Mouse (Mus musculus) embryonic facial prominence, embryonic 15.5 days (tissue): ENCODE measurements around the gene Ppih. TPM values are rescaled to one million over a fixed set of nuclear protein-coding genes. Genes with fewer than 3 reads are reported as not detected.

Experiments used
- ATAC-seq: fragments of 200-750 bp; cut with Nextera tagmentation; 2 replicates; pipeline ENCODE4 v1.8.0; 2017; ENCODE audit warnings: low read depth, moderate TSS enrichment; ENCODE audit not compliant: insufficient number of reproducible peaks, low FRiP score, low TSS enrichment
- H3K27ac ChIP-seq: fragments of 300-500 bp; sonication (generic); replicated peaks from 2 replicates; pipeline ENCODE4 v1.5.1; 2015; ENCODE audit warnings: mild to moderate bottlenecking, inconsistent platforms
- H3K27me3 ChIP-seq: fragments of 300-500 bp; sonication (generic); 2 replicates; pipeline ENCODE4 v1.6.1; 2015; ENCODE audit warnings: inconsistent platforms
- H3K36me3 ChIP-seq: fragments of 300-500 bp; sonication (generic); 2 replicates; pipeline ENCODE4 v1.6.1; 2015; ENCODE audit warnings: mild to moderate bottlenecking, inconsistent platforms
- H3K4me1 ChIP-seq: fragments of 300-500 bp; sonication (generic); 2 replicates; pipeline ENCODE4 v1.6.1; 2015; ENCODE audit warnings: inconsistent platforms
- H3K4me2 ChIP-seq: fragments of 300-500 bp; sonication (generic); replicated peaks from 2 replicates; pipeline ENCODE4 v1.6.1; 2015; ENCODE audit warnings: mild to moderate bottlenecking, inconsistent platforms
- H3K4me3 ChIP-seq: fragments of 300-500 bp; sonication (generic); replicated peaks from 2 replicates; pipeline ENCODE4 v1.5.1; 2015; ENCODE audit warnings: mild to moderate bottlenecking, inconsistent platforms
- H3K9ac ChIP-seq: fragments of 300-500 bp; sonication (generic); 2 replicates; pipeline ENCODE4 v1.6.1; 2015; ENCODE audit warnings: inconsistent platforms
- H3K9me3 ChIP-seq: fragments of 300-500 bp; sonication (generic); replicated peaks from 2 replicates; pipeline ENCODE4 v1.6.1; 2016; ENCODE audit warnings: inconsistent platforms
- WGBS: fragments of 180-500 bp; shearing (Covaris S2); methylation state at CpG from one replicate; pipeline ENCODE4 v1.1.7; 2015; 5-methylcytosine and 5-hydroxymethylcytosine counted together
- polyA plus RNA-seq: library from polyadenylated mRNA; unstranded; fragments of >200 nt; fragmentation: Nextera tagmentation; extraction: Ambion mirVana; gene quantifications from 2 replicates; pipeline ENCODE4 v1.2.1, GENCODE M21; 2015

The Ppih gene
- polyA plus RNA-seq, 1 experiment from 2014 or later = 84.3 TPM

DNA sequence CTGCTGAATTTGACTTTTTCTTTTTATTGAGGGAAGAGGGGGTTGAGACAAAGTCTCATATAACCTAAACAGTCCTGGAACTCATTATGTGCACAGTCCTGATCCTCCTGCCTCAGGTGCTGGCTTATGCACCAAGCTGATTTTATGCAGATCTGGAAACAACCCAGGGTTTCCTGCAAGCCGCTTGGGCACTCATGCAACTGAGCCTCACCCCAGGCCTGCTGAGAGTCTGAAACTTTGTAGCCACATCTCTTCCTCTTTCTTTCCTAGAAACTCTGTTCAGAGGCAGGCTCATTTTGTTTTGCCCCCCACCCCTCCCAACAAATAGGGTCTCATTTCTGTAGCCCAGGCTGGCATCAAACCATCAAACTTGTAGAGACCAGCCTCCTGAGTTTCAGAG lies 6.6 kb downstream of the Ppih start:
- H3K9ac ChIP-seq = no peak overlapping the region
- peaks cover 61% of the 10 kb centered on the region for H3K36me3 ChIP-seq
- H3K27ac ChIP-seq = no peak overlapping the region
- no peak for ATAC-seq
- no peaks in the 10 kb centered on the region for H3K27me3 ChIP-seq
- no peaks in the 10 kb centered on the region for H3K9me3 ChIP-seq
- no peak overlapping the region for H3K4me2 ChIP-seq
- no peak overlapping the region for H3K4me3 ChIP-seq
- no peaks in the 10 kb centered on the region for H3K4me1 ChIP-seq
- WGBS = 72% methylated on average over 1 of the region's 1 CpGs

DNA sequence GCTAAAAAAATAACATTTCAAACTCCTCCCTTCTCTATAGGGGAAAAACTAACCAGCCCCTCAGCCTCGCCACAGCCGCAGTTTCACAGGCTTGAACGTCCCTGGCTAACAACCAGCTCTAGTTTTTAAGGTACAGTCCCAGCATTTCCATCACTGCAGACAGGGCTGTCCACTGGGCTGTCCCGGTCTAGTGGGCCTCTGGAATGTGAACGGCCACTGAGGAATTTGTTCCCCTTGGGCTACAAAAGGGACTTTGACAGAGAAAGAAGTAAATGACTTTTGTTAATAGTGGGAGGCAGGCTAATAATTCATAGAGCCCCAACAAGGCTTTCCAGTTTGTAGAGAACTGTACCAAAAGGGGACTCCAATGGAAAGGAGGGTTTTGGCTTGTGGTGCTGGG lies 14.9 kb downstream of the Ppih start:
- peaks cover 27% of the 10 kb centered on the region; the same call in 1 of the 2 replicates for H3K36me3 ChIP-seq
- H3K4me2 ChIP-seq = no peak overlapping the region
- no peak overlapping the region for H3K27ac ChIP-seq
- H3K9me3 ChIP-seq = no peaks in the 10 kb centered on the region
- H3K27me3 ChIP-seq = no peaks in the 10 kb centered on the region
- 62% methylated on average over 5 of the region's 5 CpGs for WGBS
- no peak overlapping the region for H3K9ac ChIP-seq
- ATAC-seq = no peak
- no peak overlapping the region for H3K4me3 ChIP-seq
- no peaks in the 10 kb centered on the region for H3K4me1 ChIP-seq

DNA sequence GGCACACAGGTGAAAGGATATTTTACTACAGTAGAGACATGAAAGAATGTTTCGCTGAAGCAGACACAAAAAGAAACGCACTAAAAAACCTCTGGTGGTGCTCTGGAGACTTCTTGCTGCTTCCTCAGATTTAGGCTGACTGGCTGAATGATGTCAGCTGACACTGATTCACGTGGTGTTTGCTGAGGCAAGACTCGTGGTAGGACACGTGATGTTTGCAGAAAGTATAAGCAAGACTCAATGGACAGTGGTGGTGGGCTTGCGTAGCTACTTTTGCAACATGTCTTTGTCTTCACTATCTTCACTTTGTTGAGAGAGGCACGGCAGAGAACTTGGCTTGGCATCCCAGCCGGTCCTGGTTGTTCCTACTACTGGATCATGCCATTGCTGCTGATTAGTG lies 17.1 kb downstream of the Ppih start:
- WGBS = 93% methylated on average over 8 of the region's 8 CpGs
- ATAC-seq = no peak
- Histone ChIP-seq H3K27ac (no peak overlapping the region), H3K9me3 (no peaks in the 10 kb centered on the region), H3K9ac (no peak overlapping the region), H3K27me3 (no peaks in the 10 kb centered on the region), H3K4me1 (no peaks in the 10 kb centered on the region), H3K4me3 (no peak overlapping the region), H3K4me2 (no peak overlapping the region), H3K36me3 (0 out of 2 replicates have a peak, but pooled peaks cover 12% of the 10 kb centered on the region)

DNA sequence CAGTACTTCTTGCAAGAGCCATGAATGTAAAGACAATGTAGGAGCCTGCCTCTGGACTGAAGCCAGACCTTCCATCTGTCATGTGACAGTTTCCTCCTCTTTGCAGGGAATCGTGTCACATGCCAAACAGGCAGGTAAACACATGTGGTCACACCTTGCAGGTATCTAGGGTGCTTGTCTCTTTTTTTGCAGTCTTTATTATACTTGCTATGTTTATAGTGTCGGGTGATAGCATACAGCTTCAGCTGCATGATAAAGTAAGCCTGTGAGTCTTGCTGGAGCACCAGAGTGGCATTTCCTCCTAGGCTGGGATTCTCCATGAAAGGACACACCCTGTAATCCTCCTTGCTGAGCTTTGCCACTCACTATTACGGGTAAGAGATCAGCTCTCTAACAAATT lies 18.6 kb downstream of the Ppih start:
- no peak overlapping the region for H3K4me3 ChIP-seq
- H3K36me3 ChIP-seq = 0 out of 2 replicates have a peak, but pooled peaks cover under 1% of the 10 kb centered on the region

DNA sequence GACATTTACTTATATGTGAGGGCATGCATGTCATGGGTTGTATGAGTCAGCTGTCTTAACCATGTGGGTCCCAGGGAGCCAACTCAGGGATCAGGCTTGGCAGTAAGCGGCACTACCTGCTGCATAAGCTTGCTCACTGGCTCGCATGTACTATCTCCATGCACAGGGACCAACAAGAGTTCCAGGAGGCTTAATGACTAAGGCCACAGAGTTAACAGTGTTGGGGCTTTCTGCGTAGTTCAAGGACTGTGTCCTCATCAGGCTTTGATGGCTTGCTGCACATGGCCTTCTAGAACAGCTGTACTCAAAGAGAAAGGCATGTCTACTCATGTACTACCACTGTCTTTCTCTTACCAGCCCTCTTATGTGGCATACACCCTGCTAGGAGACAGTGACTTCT lies 19.6 kb downstream of the Ppih start:
- WGBS = 91% methylated on average over 3 of the region's 3 CpGs
- no peaks in the 10 kb centered on the region for H3K36me3 ChIP-seq

More for the DNA sequence above, 18.6 kb downstream of the Ppih start:
- H3K27ac ChIP-seq = no peak overlapping the region
- H3K9ac ChIP-seq = no peak overlapping the region
- no peaks in the 10 kb centered on the region for H3K9me3 ChIP-seq
- H3K4me2 ChIP-seq = no peak overlapping the region
- H3K4me1 ChIP-seq = no peaks in the 10 kb centered on the region
- 82% methylated on average over 3 of the region's 3 CpGs for WGBS
- no peaks in the 10 kb centered on the region for H3K27me3 ChIP-seq
- no peak for ATAC-seq

DNA sequence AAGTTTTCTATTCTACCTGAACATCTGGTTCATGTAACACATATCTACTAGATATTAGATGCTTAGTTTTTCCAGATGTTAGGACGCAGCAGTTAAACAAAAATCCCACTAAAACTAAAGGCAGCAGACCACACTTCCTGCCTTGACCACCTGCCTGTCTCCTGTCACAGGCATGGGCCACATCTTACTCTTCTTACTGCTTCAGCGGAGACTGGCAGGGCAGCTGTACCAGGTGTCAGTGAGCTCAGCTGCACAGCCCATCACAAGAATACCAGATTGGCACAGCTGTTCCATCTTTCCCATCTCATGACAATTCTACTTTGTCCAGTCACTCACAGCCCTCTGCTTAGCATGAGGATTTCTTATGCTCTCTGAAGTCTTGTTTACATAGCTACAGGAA lies 23.0 kb downstream of the Ppih start:
- ATAC-seq = no peak
- H3K27me3 ChIP-seq = no peaks in the 10 kb centered on the region
- WGBS = 66% methylated on average over 2 of the region's 2 CpGs

More for the DNA sequence above, 19.6 kb downstream of the Ppih start:
- Histone ChIP-seq H3K27me3 (no peaks in the 10 kb centered on the region), H3K4me2 (no peak overlapping the region), H3K4me3 (no peak overlapping the region), H3K27ac (no peak overlapping the region), H3K9ac (no peak overlapping the region), H3K4me1 (no peaks in the 10 kb centered on the region), H3K9me3 (no peaks in the 10 kb centered on the region)
- ATAC-seq = no peak

DNA sequence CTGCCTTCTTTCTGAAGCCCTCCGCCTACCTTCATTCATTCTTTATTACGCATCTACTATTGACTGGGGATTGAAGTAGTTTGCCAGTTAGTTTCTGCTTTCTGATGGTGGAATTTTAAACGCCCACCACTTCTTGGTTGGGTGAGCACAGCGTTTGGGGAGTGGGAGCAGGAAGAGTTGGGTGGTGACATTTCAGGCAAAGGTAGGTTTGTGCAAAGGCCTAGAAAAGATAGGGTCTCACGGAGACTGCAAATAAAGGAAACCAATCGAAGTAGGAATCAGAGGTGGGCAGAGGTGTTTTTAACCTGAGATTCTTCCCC lies 25.3 kb downstream of the Ppih start:
- Histone ChIP-seq H3K9ac (peak overlapping the region; percentile 85), H3K4me1 (peaks cover 19% of the 10 kb centered on the region), H3K4me2 (peak overlapping the region; percentile 82), H3K4me3 (peak overlapping the region; percentile 68), H3K36me3 (peaks cover 4% of the 10 kb centered on the region; the same call in 1 of the 2 replicates), H3K27ac (peak overlapping the region; percentile 96), H3K9me3 (no peaks in the 10 kb centered on the region), H3K27me3 (no peaks in the 10 kb centered on the region)
- WGBS = 6% methylated on average over 6 of the region's 6 CpGs
- no peak for ATAC-seq

More for the DNA sequence above, 23.0 kb downstream of the Ppih start:
- H3K36me3 ChIP-seq = no peaks in the 10 kb centered on the region
- no peak overlapping the region for H3K27ac ChIP-seq
- H3K4me3 ChIP-seq = no peak overlapping the region
- H3K4me2 ChIP-seq = no peak overlapping the region
- peaks cover 12% of the 10 kb centered on the region for H3K4me1 ChIP-seq
- no peaks in the 10 kb centered on the region for H3K9me3 ChIP-seq
- H3K9ac ChIP-seq = no peak overlapping the region

DNA sequence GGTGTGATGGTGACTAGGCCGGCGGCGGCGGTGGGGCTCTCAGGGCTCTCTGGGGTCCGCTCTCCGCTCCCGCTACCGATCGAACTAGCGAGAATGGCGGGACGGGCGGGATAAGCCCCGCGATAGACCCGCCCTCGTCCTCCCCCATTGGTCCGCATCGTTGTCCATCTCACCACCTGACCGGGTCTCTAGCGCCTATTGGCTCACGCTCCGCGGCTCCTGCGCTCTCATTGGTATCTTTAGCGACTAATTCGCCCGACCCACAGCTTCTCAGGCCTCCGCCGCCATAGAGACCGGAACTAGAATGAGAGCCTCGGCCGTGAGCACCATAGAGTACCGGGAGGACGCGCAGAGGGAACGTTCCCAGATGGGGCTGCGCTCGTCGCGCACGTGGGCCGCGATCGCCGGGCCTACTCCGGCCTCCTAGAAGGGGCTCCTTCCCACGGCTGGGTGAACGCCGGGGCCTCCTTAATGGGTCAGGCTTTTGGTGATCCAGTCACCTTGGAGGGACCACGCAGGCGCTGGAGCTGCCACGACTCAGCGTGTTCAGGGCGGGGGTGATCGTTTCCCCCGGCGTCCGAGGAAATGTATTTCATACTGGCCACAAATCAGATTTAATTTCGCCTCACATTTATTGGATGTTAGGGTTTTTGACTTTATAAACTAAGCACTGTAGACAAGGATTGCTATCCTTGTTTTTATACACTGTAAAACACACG lies 25.8 kb downstream of the Ppih start, which contains the start of gene Ybx1:
Gene Ybx1 (minus strand): TSS at position 190 of the 719 bp plus-strand sequence.
- Histone ChIP-seq H3K36me3 (peaks cover 4% of the 10 kb centered on the region; the same call in 1 of the 2 replicates), H3K27me3 (no peaks in the 10 kb centered on the region), H3K9ac (peak within 1 kb of the TSS; percentile 85), H3K9me3 (no peaks in the 10 kb centered on the region), H3K4me3 (peak within 1 kb of the TSS; percentile 68), H3K27ac (peak within 1 kb of the TSS; percentile 96), H3K4me1 (peaks cover 19% of the 10 kb centered on the region), H3K4me2 (peak within 1 kb of the TSS; percentile 82)
- under 1% methylated on average over 61 of the region's 61 CpGs for WGBS
- peak; percentile 99 for ATAC-seq

DNA sequence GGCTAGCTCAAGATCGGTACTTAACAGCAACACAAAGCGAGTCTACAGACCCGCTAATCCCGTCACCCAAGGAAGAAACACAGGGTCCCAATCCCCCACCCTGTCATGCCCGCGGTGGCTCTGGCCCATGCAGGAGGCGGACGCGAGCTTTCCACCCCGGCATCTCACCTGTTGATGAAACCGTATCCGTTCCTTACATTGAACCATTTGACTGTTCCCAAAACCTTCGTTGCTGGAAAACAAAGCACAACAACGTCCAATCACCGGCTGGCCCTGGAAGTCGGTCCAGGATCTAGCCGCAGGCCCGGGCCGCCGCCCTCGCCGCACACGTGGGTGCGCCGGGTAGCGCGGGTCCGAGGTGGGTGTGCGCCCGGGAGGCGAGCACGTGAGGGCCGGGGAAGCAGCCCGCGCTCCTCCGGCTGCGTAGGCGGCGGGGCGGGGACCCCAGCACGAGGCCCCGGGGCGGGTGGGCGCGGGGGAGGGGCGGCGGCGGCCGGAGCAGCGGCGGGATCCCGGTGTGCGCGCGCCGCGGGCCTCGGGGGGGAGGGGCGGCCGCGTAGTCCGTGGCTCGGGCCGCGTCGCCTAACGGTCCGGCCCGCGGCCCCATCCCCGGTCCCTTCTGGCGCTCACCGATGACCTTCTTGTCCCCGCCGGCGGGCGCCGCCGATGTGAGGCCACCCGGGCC lies 26.6 kb downstream of the Ppih start:
- WGBS = under 1% methylated on average over 45 of the region's 80 CpGs
- H3K9me3 ChIP-seq = no peaks in the 10 kb centered on the region

DNA sequence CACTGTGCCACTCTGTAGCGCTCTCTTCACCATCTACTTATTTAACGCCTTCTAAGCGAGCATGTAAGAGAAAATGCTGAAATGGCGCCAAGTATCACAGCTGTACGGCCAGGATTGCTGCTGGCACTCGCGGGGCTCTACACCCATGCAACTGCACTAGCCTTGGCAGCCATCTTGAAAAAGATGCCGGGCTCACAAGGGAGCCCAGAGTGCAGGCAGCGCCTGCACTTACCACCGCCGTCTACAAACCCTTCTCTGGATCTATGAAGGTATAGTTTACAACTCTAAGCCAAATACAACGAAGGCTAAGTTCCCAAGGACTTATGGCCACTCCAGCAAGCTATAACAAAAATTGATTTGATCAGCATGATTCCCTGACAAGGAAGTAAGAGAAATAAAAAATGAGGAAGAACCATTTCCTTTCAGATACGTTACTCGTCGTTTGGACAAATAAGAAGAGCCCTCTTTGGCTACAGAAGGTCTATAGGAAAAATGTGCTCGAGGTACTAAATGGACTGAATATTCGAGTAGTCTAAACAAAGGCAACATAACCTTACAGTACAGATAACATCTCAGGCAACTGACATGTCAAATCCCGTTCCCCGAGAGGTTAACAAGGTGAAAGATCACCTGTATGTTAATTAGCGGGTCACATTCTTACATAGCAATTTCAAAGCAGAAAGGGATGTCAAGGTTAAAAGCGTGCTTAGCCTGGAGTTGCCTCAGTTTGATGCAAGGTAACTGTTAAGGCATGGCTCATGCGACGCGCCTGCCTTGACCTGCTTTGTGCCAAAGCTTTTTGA lies 27.4 kb downstream of the Ppih start:
- Histone ChIP-seq H3K4me1 (peaks cover 19% of the 10 kb centered on the region), H3K9ac (peak overlapping the region; percentile 74), H3K9me3 (no peaks in the 10 kb centered on the region), H3K27me3 (no peaks in the 10 kb centered on the region), H3K27ac (peak overlapping the region; percentile 78), H3K4me2 (peak overlapping the region; percentile 82), H3K36me3 (peaks cover 4% of the 10 kb centered on the region; the same call in 1 of the 2 replicates), H3K4me3 (peak overlapping the region; percentile 68)
- no peak for ATAC-seq
- WGBS = under 1% methylated on average over 24 of the region's 24 CpGs

More for the DNA sequence above, 26.6 kb downstream of the Ppih start:
- Histone ChIP-seq H3K27ac (peak overlapping the region; percentile 78), H3K4me1 (peaks cover 19% of the 10 kb centered on the region), H3K9ac (peak overlapping the region; percentile 74), H3K4me3 (peak overlapping the region; percentile 68), H3K36me3 (peaks cover 4% of the 10 kb centered on the region; the same call in 1 of the 2 replicates), H3K27me3 (no peaks in the 10 kb centered on the region), H3K4me2 (peak overlapping the region; percentile 82)
- peak; percentile 9; the same call in 1 of the 2 replicates for ATAC-seq

DNA sequence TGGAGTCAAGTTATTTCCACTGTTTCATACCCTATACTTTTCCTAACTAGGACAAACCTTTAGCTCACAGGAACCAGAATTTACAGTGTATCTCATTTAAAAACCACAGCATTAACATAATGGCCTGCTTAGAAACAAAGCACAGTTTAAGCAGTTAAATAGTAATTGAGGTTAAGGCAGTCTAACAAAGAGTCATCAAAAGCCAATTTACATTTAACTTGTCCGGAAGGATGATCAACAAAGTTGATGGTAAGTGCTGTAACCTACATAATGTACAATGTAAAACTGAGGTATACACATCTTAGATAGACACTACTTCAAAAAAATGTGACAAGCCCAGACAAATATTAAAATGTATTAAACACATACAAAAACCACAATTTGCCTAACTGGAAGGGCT lies 28.4 kb downstream of the Ppih start:
- ATAC-seq = no peak
- Histone ChIP-seq H3K4me3 (peak overlapping the region; percentile 68), H3K36me3 (peaks cover 4% of the 10 kb centered on the region; the same call in 1 of the 2 replicates), H3K27ac (no peak overlapping the region), H3K27me3 (no peaks in the 10 kb centered on the region), H3K4me2 (peak overlapping the region; percentile 82), H3K4me1 (peaks cover 19% of the 10 kb centered on the region), H3K9me3 (no peaks in the 10 kb centered on the region), H3K9ac (no peak overlapping the region)
- 75% methylated on average over 1 of the region's 1 CpGs for whole genome bisulfite sequencing
